Mouse (Mus musculus) olfactory bulb, adult 2 months (tissue): ENCODE results near the gene Tctex1d4. TPM values are rescaled to one million over a fixed set of nuclear protein-coding genes. Genes with fewer than 3 reads are reported as not detected.
A peak's percentile ranks its signal among the peaks of the same experiment; 100 is the strongest.

Source experiments
- H3K27ac ChIP-seq: fragments of 200-500 bp; 2 replicates; pipeline ENCODE4 v1.5.1; 2012; ENCODE audit warnings: low read depth, low read length; ENCODE audit not compliant: insufficient read depth
- H3K4me1 ChIP-seq: fragments of 200-500 bp; 2 replicates; pipeline ENCODE4 v1.6.1; 2012; ENCODE audit warnings: low read length; ENCODE audit not compliant: control insufficient read depth, insufficient read depth
- H3K4me3 ChIP-seq: fragments of 200-500 bp; 2 replicates; pipeline ENCODE4 v1.5.1; 2012; ENCODE audit warnings: mild to moderate bottlenecking, low read depth, low read length, moderate library complexity; ENCODE audit not compliant: insufficient read depth
- CTCF ChIP-seq: fragments of 200-500 bp; IDR thresholded peaks from 2 replicates; pipeline ENCODE4 v1.5.1; 2012; ENCODE audit warnings: low read depth, mild to moderate bottlenecking, low read length, moderate library complexity; ENCODE audit not compliant: insufficient read depth
- POLR2A ChIP-seq: fragments of 200-500 bp; IDR thresholded peaks from 2 replicates; pipeline ENCODE4 v1.6.1; 2012; ENCODE audit warnings: mild to moderate bottlenecking, low read depth, low read length, moderate library complexity; ENCODE audit not compliant: insufficient read depth
- WGBS: fragments of 180-500 bp; shearing (Covaris S2); methylation state at CpG from one replicate; pipeline ENCODE4 v1.1.7; 2018; 5-methylcytosine and 5-hydroxymethylcytosine counted together
- polyA plus RNA-seq: library from polyadenylated mRNA; stranded (reverse); fragments of >200 nt; gene quantifications from 2 replicates; pipeline ENCODE4 v1.2.4, GENCODE M21; 2012; ENCODE audit warnings: low replicate concordance; ENCODE audit not compliant: missing spikeins, insufficient read depth, insufficient read length

Tctex1d4 gene
- polyA plus RNA-seq, 1 experiment = not detected

DNA sequence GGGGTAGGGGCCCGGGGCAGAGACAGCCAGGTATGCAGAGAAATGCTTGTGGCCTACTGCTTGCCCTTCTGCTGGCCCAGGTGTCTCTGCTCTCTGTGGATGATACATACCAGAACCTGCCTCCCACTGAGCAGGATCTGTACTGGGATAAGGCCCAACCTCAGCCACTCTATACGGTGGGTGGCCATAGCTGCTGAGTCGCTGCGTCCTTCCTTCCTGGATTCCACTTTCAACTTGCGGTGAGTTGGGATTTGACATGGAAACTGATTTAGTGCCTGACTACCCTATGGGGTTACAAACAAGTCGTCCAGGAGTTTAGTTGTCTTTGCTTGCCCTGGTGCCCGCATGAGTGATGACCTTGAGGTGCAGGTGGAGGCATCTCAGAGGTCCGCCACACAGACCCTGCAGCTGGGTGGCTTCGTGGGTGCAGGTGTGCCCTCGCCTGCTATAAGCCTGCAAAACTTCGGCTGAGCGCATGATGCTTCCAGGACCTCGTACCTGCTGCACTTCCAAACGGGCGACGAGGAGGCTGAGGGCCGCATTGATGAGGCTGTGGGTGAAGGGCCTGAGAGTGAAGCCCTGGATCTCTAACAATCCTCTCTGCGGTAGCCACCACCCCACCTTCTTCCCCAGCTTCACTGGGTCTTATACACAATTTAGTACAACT, 21.6 kb downstream of the Tctex1d4 start:
- no peak overlapping the region for H3K27ac ChIP-seq
- no peak overlapping the region for H3K4me3 ChIP-seq
- WGBS = 91% methylated on average over 18 of the region's 18 CpGs
- no peaks in the 10 kb centered on the region for H3K4me1 ChIP-seq
- TF ChIP-seq CTCF = no peak
- TF ChIP-seq POLR2A = no peak

DNA sequence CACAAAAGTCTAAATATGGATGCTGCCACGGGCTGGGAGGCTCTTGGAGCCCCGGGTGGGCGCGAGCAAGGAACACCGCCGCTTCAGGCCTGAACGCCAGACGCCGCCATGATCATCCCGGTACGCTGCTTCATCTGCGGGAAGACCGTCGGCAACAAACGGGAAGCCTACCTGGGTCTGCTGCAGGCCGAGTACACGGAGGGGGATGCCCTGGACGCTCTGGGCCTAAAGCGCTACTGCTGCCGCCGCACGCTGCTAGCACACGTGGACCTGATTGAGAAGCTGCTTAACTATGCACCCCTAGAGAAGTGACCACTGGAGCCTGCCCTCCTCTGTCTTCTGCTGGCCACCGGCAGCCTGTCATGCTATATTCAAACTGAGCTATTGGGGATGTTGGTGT, 22.2 kb downstream of the Tctex1d4 start:
- WGBS = 69% methylated on average over 24 of the region's 24 CpGs
- TF ChIP-seq CTCF (no peak), POLR2A (no peak)
- Histone ChIP-seq H3K4me1 (no peaks in the 10 kb centered on the region), H3K4me3 (no peak overlapping the region), H3K27ac (no peak overlapping the region)

DNA sequence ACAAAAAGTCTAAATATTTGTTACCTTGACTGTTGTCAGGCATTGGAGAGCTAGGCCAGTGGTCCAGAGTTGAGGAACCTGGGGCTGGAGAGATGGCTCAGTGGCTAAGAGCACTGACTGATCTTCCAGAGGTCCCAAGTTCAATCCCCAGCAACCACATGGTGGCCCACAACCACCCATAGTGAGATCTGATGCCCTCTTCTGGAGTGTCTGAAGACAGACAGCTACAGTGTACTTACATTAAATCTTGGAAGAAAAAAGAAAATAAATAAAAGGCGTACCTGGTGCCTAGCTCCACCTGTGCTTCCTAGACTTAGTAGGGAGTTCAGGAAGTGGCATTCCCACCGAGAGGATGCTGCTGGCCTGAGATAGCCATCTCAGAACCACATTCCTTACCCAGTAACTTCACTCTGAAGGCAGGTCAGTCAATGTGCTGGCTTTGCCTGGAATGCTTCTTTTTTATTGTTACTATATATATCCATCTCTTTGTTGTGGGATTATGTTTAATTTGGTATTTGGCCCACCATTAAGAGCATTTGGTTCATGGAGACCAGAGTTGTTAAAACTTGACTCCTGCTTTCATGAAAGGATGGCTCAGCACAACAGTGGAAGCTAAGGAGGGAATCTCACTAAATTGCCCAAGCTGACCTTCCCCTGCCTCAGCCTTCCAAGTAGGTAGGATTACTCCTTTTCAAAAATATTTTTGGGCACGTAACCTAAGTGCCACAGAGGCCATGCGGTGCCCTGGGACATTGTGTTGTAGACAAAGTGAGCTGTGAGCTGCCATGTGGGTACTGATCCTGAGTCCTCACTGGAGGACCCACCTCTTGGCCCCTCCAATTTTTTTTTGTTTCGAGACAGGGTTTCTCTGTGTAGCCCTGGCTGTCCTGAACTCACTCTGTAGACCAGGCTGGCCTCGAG, 23.0 kb downstream of the Tctex1d4 start:
- H3K4me1 ChIP-seq = no peaks in the 10 kb centered on the region
- H3K4me3 ChIP-seq = no peak overlapping the region
- 82% methylated on average over 6 of the region's 6 CpGs for WGBS
- TF ChIP-seq CTCF = no peak
- no peak for TF ChIP-seq POLR2A
- no peak overlapping the region for H3K27ac ChIP-seq

DNA sequence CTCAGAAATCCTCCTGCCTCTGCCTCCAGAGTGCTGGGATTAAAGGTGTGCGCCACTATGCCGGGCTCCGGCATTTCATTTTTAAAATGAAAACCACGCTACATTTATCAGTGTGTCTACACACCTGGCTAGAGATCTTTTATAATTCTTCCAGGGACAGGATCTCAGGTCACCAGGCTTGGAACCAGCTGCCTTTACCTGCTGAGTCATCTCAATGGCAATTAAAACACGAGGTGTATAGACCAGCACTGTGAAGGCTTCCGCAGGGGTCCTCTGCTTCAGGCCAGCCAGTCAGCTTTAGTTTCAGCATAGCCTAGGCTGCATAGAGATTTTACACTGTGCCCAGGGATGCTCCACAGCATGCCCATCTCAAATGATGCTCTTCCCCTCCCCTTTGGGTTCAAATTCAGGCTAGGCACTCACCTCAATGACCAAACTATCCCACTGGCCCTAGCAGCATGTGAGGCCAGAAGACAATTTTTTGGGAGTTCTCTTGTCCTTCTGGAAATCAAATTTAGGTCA, 23.7 kb downstream of the Tctex1d4 start:
- 88% methylated on average over 6 of the region's 6 CpGs for WGBS
- H3K27ac ChIP-seq = no peak overlapping the region
- H3K4me3 ChIP-seq = no peak overlapping the region
- TF ChIP-seq CTCF (no peak), POLR2A (no peak)
- H3K4me1 ChIP-seq = no peaks in the 10 kb centered on the region

DNA sequence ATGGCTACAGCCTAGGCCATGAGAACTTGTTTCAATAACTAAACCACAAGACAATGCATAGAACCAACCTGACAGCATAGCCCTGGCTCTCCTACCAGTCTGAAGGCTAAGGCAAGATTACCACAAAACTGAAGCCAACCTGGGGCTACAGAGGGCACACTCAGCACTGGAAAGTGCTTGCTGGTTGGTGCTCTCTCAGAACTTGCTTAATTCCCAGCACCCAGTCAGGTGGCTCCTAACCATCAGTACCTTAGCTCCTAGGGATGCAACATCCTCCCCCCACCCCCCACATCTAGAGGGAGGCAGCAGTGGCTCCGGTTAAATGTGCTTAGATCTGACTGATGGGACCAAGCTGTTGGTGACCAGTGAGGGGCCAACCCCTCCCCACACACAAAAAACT, 24.8 kb downstream of the Tctex1d4 start:
- Histone ChIP-seq H3K4me3 (no peak overlapping the region), H3K4me1 (no peaks in the 10 kb centered on the region), H3K27ac (no peak overlapping the region)
- 70% methylated on average over 1 of the region's 1 CpGs for WGBS
- TF ChIP-seq CTCF = no peak

DNA sequence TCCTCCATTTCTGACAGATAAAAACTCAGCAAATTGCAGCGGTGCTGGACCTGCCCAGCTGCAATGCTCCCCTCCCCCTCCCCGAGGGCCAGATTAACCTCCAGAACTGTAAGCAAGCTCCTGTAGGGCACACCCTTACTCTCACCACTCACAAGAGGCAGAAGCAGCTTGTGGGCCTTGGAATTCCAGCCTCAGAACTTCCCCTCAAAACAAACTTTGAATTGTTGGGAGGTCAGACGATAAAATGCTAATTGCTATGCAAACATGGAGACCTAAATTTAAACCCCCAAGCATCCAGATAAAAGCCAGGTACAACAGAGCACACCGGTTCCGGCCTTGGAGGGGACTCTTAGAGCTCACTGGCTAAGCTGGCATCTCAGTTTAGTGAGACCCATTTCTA, 26.1 kb downstream of the Tctex1d4 start:
- Histone ChIP-seq H3K27ac (no peak overlapping the region), H3K4me3 (no peak overlapping the region), H3K4me1 (no peaks in the 10 kb centered on the region)
- TF ChIP-seq CTCF (no peak), POLR2A (no peak)
- WGBS = 72% methylated on average over 5 of the region's 5 CpGs

DNA sequence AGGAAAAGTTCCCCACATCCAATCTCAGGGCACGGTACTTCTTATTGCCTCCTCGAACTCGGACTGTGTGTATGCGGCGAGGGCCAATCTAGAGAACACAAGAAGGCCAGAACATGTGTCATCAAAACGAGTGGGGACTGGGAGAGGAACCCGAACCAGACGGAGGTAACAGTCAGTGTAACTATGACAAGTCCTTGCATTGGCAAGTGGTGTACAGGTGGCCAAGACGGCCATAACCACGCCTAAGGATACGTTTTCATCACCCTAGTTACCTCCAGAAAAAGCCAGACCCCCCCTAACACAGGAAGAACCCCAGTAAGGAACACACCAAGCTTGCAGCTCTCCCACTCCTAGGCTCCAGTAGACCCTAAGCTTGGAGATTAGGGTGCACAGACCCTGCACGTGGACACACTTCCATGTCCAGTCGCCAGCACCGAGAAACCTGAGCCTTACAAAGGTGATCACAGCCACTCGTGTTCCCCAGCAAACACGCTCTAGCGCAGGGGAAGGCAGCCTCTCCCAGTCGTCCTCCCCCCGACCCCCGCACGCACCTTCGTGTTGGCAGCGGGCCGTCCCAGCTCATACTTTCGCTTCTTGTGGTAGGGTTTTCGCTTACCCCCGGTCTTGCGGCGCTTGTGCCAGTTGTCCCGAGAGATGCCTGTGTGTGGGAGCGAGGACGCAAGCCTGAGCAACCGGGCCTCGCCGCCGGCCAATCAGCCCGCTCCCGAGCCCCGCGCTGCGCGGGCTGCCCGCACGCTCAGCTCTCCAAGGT, 28.6 kb downstream of the Tctex1d4 start:
- no peaks in the 10 kb centered on the region for H3K4me1 ChIP-seq
- TF ChIP-seq POLR2A (no peak), CTCF (no peak)
- WGBS = under 1% methylated on average over 44 of the region's 44 CpGs
- H3K4me3 ChIP-seq = peak overlapping the region; percentile 59
- peak overlapping the region; percentile 23; the same call in 1 of the 2 replicates for H3K27ac ChIP-seq

DNA sequence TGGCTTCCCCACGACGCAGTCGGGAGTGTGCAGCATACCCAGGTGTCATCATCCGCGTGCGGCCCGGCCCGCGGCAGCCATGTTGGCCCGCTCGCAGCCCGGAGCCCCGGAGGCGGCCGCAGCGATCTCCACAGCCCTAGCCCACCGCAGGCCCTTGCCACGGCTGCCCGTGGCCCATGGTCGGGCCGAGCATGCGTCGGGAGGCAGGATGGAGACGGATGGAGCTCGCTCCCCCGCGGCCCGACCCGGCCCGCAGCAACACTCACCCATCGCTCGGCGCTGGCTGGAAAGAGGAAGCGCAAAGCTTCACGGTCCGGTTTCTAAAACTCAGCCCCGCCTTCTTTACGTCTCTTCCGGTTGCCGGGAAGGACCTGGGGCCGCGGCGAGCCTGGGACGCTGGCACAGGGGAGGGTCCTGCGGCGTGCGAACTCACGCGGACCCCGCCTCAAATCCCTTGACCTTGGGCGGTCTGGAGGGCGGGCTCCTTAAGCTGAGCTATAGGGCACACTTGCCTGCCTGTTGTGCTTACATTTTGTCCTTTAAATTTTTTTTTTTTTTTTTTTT, 29.3 kb downstream of the Tctex1d4 start, which contains the start of gene Rps8:
Rps8 (minus strand) TSS at position 452 of the 564 bp plus-strand sequence.
- Histone ChIP-seq H3K4me1 (no peaks in the 10 kb centered on the region), H3K27ac (peak within 1 kb of the TSS; percentile 23; the same call in 1 of the 2 replicates), H3K4me3 (peak within 1 kb of the TSS; percentile 59)
- TF ChIP-seq POLR2A = peak; percentile 96
- TF ChIP-seq CTCF = no peak
- under 1% methylated on average over 52 of the region's 52 CpGs for WGBS

DNA sequence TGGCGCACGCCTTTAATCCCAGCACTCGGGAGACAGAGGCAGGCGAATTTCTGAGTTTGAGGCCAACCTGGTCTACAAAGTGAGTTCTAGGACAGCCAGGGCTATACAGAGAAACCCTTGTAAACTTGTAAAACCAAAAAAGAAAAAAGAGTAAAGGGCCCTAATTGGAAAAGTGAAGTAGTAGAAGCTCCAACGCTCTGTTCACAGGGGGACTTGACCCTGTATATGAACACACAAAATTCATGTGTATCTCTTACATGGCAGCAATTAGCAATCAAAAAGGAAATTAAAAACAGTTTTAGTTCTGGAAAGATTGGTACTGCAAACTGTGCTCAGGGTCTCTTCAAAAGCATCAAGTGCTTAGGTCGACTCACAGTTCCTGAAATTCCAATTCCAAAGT, 29.8 kb downstream of the Tctex1d4 start:
- WGBS = 23% methylated on average over 6 of the region's 6 CpGs
- Histone ChIP-seq H3K4me3 (peak overlapping the region; percentile 59; the same call in 1 of the 2 replicates), H3K27ac (no peak overlapping the region)

More for the DNA sequence above, 29.8 kb downstream of the Tctex1d4 start:
- no peaks in the 10 kb centered on the region for H3K4me1 ChIP-seq
- TF ChIP-seq POLR2A = no peak
- no peak for TF ChIP-seq CTCF
